Mouse (Mus musculus) olfactory bulb, adult 2 months (tissue): ENCODE measurements at regions not wholly inside any gene's neighbourhood (a gene's known extent, or its start where the extent isn't known, plus 50 kb on each side); places are given as distances from the start of the nearest gene placed in this dataset.

ENCODE experiments used
- CTCF ChIP-seq: fragments of 200-500 bp; IDR thresholded peaks from 2 replicates; pipeline ENCODE4 v1.5.1; 2012; ENCODE audit warnings: low read depth, mild to moderate bottlenecking, low read length, moderate library complexity; ENCODE audit not compliant: insufficient read depth
- POLR2A ChIP-seq: fragments of 200-500 bp; IDR thresholded peaks from 2 replicates; pipeline ENCODE4 v1.6.1; 2012; ENCODE audit warnings: mild to moderate bottlenecking, low read depth, low read length, moderate library complexity; ENCODE audit not compliant: insufficient read depth

DNA sequence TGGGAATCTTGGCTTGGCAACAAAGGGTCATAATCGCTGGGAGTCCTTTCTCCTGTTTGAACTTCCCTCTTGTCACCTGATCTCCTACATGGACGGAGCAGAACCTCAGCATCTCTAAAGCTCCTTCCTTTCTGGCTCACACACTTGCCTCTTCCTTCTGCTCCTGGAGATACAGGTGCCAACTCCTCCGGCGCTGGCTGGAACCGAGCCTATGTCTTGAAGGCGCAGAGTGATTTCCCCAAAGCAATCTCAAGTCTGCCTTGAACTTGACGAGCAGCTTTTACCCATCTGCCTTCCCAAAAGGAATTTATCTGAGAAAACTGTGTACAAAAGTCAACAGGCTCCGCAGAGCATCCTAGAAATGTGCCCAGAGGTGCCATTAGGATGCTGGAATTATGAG is 108.4 kb upstream of the Sall1 start:
- no peak for TF ChIP-seq CTCF
- no peak for TF ChIP-seq POLR2A
